Mouse (Mus musculus): ENCODE results near the gene 1110002E22Rik. TPM values are rescaled to one million over a fixed set of nuclear protein-coding genes. Genes with fewer than 3 reads are reported as not detected.

1110002E22Rik gene
- polyA plus RNA-seq, 1 experiment, result not detected

- H3K27ac ChIP-seq (ENCODE audit: insufficient read depth, low read depth, low read length), result no peak overlapping the region
- no peaks in the 10 kb centered on the region for H3K4me1 ChIP-seq (ENCODE audit: control insufficient read depth, insufficient read depth, low read length)
- no peak overlapping the region for H3K4me3 ChIP-seq (ENCODE audit: insufficient read depth, low read length)
- TF ChIP-seq POLR2A (IDR thresholded peaks at IDR 0.05; ENCODE audit: borderline replicate concordance, low read depth, low read length), result no peak
- no peak for TF ChIP-seq CTCF (IDR thresholded peaks at IDR 0.05; ENCODE audit: low read depth, low read length)
These were observed 23.9 kb upstream of the 1110002E22Rik start for GRCm38 (mm10) chr3:138040938-138041337.

- TF ChIP-seq POLR2A (IDR thresholded peaks at IDR 0.05; ENCODE audit: borderline replicate concordance, low read depth, low read length), result no peak
- no peak for TF ChIP-seq CTCF (IDR thresholded peaks at IDR 0.05; ENCODE audit: low read depth, low read length)
- no peaks in the 10 kb centered on the region for H3K4me1 ChIP-seq (ENCODE audit: control insufficient read depth, insufficient read depth, low read length)
- H3K4me3 ChIP-seq (ENCODE audit: insufficient read depth, low read length), result no peak overlapping the region
- no peak overlapping the region for H3K27ac ChIP-seq (ENCODE audit: insufficient read depth, low read depth, low read length)
These were observed 23.1 kb upstream of the 1110002E22Rik start for GRCm38 (mm10) chr3:138041591-138042301.

GRCm38 (mm10) chr3:138043316-138043715, 21.5 kb upstream of the 1110002E22Rik start:
- TF ChIP-seq CTCF (IDR thresholded peaks at IDR 0.05; ENCODE audit: low read depth, low read length), result no peak
- TF ChIP-seq POLR2A (IDR thresholded peaks at IDR 0.05; ENCODE audit: borderline replicate concordance, low read depth, low read length), result no peak
- H3K4me1 ChIP-seq (ENCODE audit: control insufficient read depth, insufficient read depth, low read length), result no peaks in the 10 kb centered on the region
- H3K4me3 ChIP-seq (ENCODE audit: insufficient read depth, low read length), result no peak overlapping the region
- no peak overlapping the region for H3K27ac ChIP-seq (ENCODE audit: insufficient read depth, low read depth, low read length)

GRCm38 (mm10) chr3:138049555-138049954, 15.3 kb upstream of the 1110002E22Rik start:
- Histone ChIP-seq H3K27ac (ENCODE audit: insufficient read depth, low read depth, low read length) (no peak overlapping the region), H3K4me1 (ENCODE audit: control insufficient read depth, insufficient read depth, low read length) (no peaks in the 10 kb centered on the region), H3K4me3 (ENCODE audit: insufficient read depth, low read length) (no peak overlapping the region)
- TF ChIP-seq POLR2A (IDR thresholded peaks at IDR 0.05; ENCODE audit: borderline replicate concordance, low read depth, low read length) (no peak), CTCF (IDR thresholded peaks at IDR 0.05; ENCODE audit: low read depth, low read length) (no peak)

- no peak overlapping the region for H3K27ac ChIP-seq (ENCODE audit: insufficient read depth, low read depth, low read length)
- no peak overlapping the region for H3K4me3 ChIP-seq (ENCODE audit: insufficient read depth, low read length)
- TF ChIP-seq CTCF (IDR thresholded peaks at IDR 0.05; ENCODE audit: low read depth, low read length) (no peak), POLR2A (IDR thresholded peaks at IDR 0.05; ENCODE audit: borderline replicate concordance, low read depth, low read length) (no peak)
- H3K4me1 ChIP-seq (ENCODE audit: control insufficient read depth, insufficient read depth, low read length), result no peaks in the 10 kb centered on the region
These were observed 14.1 kb upstream of the 1110002E22Rik start for GRCm38 (mm10) chr3:138050772-138051171.

GRCm38 (mm10) chr3:138051431-138051830, 13.4 kb upstream of the 1110002E22Rik start:
- Histone ChIP-seq H3K4me3 (ENCODE audit: insufficient read depth, low read length) (no peak overlapping the region), H3K27ac (ENCODE audit: insufficient read depth, low read depth, low read length) (no peak overlapping the region), H3K4me1 (ENCODE audit: control insufficient read depth, insufficient read depth, low read length) (no peaks in the 10 kb centered on the region)
- TF ChIP-seq POLR2A (IDR thresholded peaks at IDR 0.05; ENCODE audit: borderline replicate concordance, low read depth, low read length) (no peak), CTCF (IDR thresholded peaks at IDR 0.05; ENCODE audit: low read depth, low read length) (no peak)

GRCm38 (mm10) chr3:138053969-138054368, 10.9 kb upstream of the 1110002E22Rik start:
- TF ChIP-seq POLR2A (IDR thresholded peaks at IDR 0.05; ENCODE audit: borderline replicate concordance, low read depth, low read length) (no peak), CTCF (IDR thresholded peaks at IDR 0.05; ENCODE audit: low read depth, low read length) (no peak)

GRCm38 (mm10) chr3:138056976-138057375, 7.9 kb upstream of the 1110002E22Rik start:
- TF ChIP-seq CTCF (IDR thresholded peaks at IDR 0.05; ENCODE audit: low read depth, low read length), result no peak
- TF ChIP-seq POLR2A (IDR thresholded peaks at IDR 0.05; ENCODE audit: borderline replicate concordance, low read depth, low read length), result no peak
- no peak overlapping the region for H3K27ac ChIP-seq (ENCODE audit: insufficient read depth, low read depth, low read length)
- no peaks in the 10 kb centered on the region for H3K4me1 ChIP-seq (ENCODE audit: control insufficient read depth, insufficient read depth, low read length)
- H3K4me3 ChIP-seq (ENCODE audit: insufficient read depth, low read length), result no peak overlapping the region

More at GRCm38 (mm10) chr3:138053969-138054368, 10.9 kb upstream of the 1110002E22Rik start:
- Histone ChIP-seq H3K4me3 (ENCODE audit: insufficient read depth, low read length) (no peak overlapping the region), H3K4me1 (ENCODE audit: control insufficient read depth, insufficient read depth, low read length) (no peaks in the 10 kb centered on the region), H3K27ac (ENCODE audit: insufficient read depth, low read depth, low read length) (no peak overlapping the region)

- no peaks in the 10 kb centered on the region for H3K4me1 ChIP-seq (ENCODE audit: control insufficient read depth, insufficient read depth, low read length)
- no peak for TF ChIP-seq POLR2A (IDR thresholded peaks at IDR 0.05; ENCODE audit: borderline replicate concordance, low read depth, low read length)
- no peak for TF ChIP-seq CTCF (IDR thresholded peaks at IDR 0.05; ENCODE audit: low read depth, low read length)
- no peak overlapping the region for H3K27ac ChIP-seq (ENCODE audit: insufficient read depth, low read depth, low read length)
- no peak overlapping the region for H3K4me3 ChIP-seq (ENCODE audit: insufficient read depth, low read length)
These were observed 6.6 kb upstream of the 1110002E22Rik start for GRCm38 (mm10) chr3:138058226-138058625.

- no peak overlapping the region for H3K27ac ChIP-seq (ENCODE audit: insufficient read depth, low read depth, low read length)
- TF ChIP-seq CTCF (IDR thresholded peaks at IDR 0.05; ENCODE audit: low read depth, low read length) (no peak), POLR2A (IDR thresholded peaks at IDR 0.05; ENCODE audit: borderline replicate concordance, low read depth, low read length) (no peak)
- 0 out of 2 replicates have a peak, but pooled peaks cover 4% of the 10 kb centered on the region for H3K4me1 ChIP-seq (ENCODE audit: control insufficient read depth, insufficient read depth, low read length)
- no peak overlapping the region for H3K4me3 ChIP-seq (ENCODE audit: insufficient read depth, low read length)
These were observed 4.4 kb upstream of the 1110002E22Rik start for GRCm38 (mm10) chr3:138060429-138060828.
